Mouse (Mus musculus): Measurements from ENCODE around the gene Vrk2. TPM values are rescaled to one million over a fixed set of nuclear protein-coding genes. Genes with fewer than 3 reads are reported as not detected.

Gene Vrk2
- polyA plus RNA-seq, 1 experiment from 2014 or later: 23.8 TPM

GRCm38 (mm10) chr11:26601571-26602175 is 7.9 kb upstream of the Vrk2 start:
- Histone ChIP-seq H3K36me3 (ENCODE audit: control insufficient read depth, insufficient read depth, low read length) (no peaks in the 10 kb centered on the region), H3K4me1 (replicated peaks; ENCODE audit: control insufficient read depth, insufficient read depth, low read length) (no peaks in the 10 kb centered on the region), H3K27me3 (replicated peaks; ENCODE audit: control insufficient read depth, insufficient read depth, low read length) (no peaks in the 10 kb centered on the region), H3K9me3 (ENCODE audit: control insufficient read depth, low read length) (no peaks in the 10 kb centered on the region), H3K4me2 (no peak overlapping the region), H3K4me3 (ENCODE audit: low read depth, low read length) (no peak overlapping the region), H3K27ac (ENCODE audit: low read depth, low read length) (no peak overlapping the region), H3K9ac (ENCODE audit: low read depth, low read length) (no peak overlapping the region)
- ATAC-seq (replicated peaks; ENCODE audit: low FRiP score) (no peak), DNase-seq (ENCODE audit: low spot score) (no peak)
- WGBS: 69% methylated on average over 2 of the region's 2 CpGs

GRCm38 (mm10) chr11:26600692-26601091 is 6.9 kb upstream of the Vrk2 start:
- Histone ChIP-seq H3K4me3 (ENCODE audit: low read depth, low read length) (no peak overlapping the region), H3K27me3 (replicated peaks; ENCODE audit: control insufficient read depth, insufficient read depth, low read length) (no peaks in the 10 kb centered on the region), H3K4me2 (no peak overlapping the region), H3K27ac (ENCODE audit: low read depth, low read length) (no peak overlapping the region), H3K4me1 (replicated peaks; ENCODE audit: control insufficient read depth, insufficient read depth, low read length) (no peaks in the 10 kb centered on the region), H3K9ac (ENCODE audit: low read depth, low read length) (no peak overlapping the region), H3K36me3 (ENCODE audit: control insufficient read depth, insufficient read depth, low read length) (no peaks in the 10 kb centered on the region), H3K9me3 (ENCODE audit: control insufficient read depth, low read length) (no peaks in the 10 kb centered on the region)
- ATAC-seq (replicated peaks; ENCODE audit: low FRiP score): no peak
- 77% methylated on average over 4 of the region's 4 CpGs for WGBS
- DNase-seq (ENCODE audit: low spot score): no peak

- Histone ChIP-seq H3K27ac (ENCODE audit: low read depth, low read length) (no peak overlapping the region), H3K36me3 (ENCODE audit: control insufficient read depth, insufficient read depth, low read length) (no peaks in the 10 kb centered on the region), H3K9ac (ENCODE audit: low read depth, low read length) (no peak overlapping the region), H3K9me3 (ENCODE audit: control insufficient read depth, low read length) (no peaks in the 10 kb centered on the region), H3K4me1 (replicated peaks; ENCODE audit: control insufficient read depth, insufficient read depth, low read length) (peaks cover 3% of the 10 kb centered on the region; the same call in 1 of the 2 replicates), H3K4me3 (ENCODE audit: low read depth, low read length) (no peak overlapping the region), H3K27me3 (replicated peaks; ENCODE audit: control insufficient read depth, insufficient read depth, low read length) (no peaks in the 10 kb centered on the region), H3K4me2 (no peak overlapping the region)
- 61% methylated on average over 1 of the region's 1 CpGs for WGBS
- peak; percentile 72 for ATAC-seq (replicated peaks; ENCODE audit: low FRiP score)
- no peak for DNase-seq (ENCODE audit: low spot score)
Measured at GRCm38 (mm10) chr11:26598876-26599275, 5.1 kb upstream of the Vrk2 start.

GRCm38 (mm10) chr11:26597761-26598160 is 4.0 kb upstream of the Vrk2 start:
- Histone ChIP-seq H3K4me2 (no peak overlapping the region), H3K36me3 (ENCODE audit: control insufficient read depth, insufficient read depth, low read length) (no peaks in the 10 kb centered on the region), H3K4me1 (replicated peaks; ENCODE audit: control insufficient read depth, insufficient read depth, low read length) (peaks cover 3% of the 10 kb centered on the region; the same call in 1 of the 2 replicates), H3K27ac (ENCODE audit: low read depth, low read length) (no peak overlapping the region), H3K27me3 (replicated peaks; ENCODE audit: control insufficient read depth, insufficient read depth, low read length) (no peaks in the 10 kb centered on the region), H3K4me3 (ENCODE audit: low read depth, low read length) (no peak overlapping the region), H3K9me3 (ENCODE audit: control insufficient read depth, low read length) (no peaks in the 10 kb centered on the region), H3K9ac (ENCODE audit: low read depth, low read length) (no peak overlapping the region)
- DNase-seq (ENCODE audit: low spot score) (no peak), ATAC-seq (replicated peaks; ENCODE audit: low FRiP score) (no peak)
- 81% methylated on average over 6 of the region's 6 CpGs for WGBS

- H3K4me1 ChIP-seq (replicated peaks; ENCODE audit: control insufficient read depth, insufficient read depth, low read length): peaks cover 7% of the 10 kb centered on the region
Measured at GRCm38 (mm10) chr11:26597145-26597544, 3.3 kb upstream of the Vrk2 start.

GRCm38 (mm10) chr11:26596186-26596585 is 2.4 kb upstream of the Vrk2 start:
- H3K4me3 ChIP-seq (ENCODE audit: low read depth, low read length): no peak overlapping the region
- H3K27me3 ChIP-seq (replicated peaks; ENCODE audit: control insufficient read depth, insufficient read depth, low read length): no peaks in the 10 kb centered on the region
- no peak overlapping the region for H3K9ac ChIP-seq (ENCODE audit: low read depth, low read length)
- peaks cover 7% of the 10 kb centered on the region for H3K4me1 ChIP-seq (replicated peaks; ENCODE audit: control insufficient read depth, insufficient read depth, low read length)
- H3K9me3 ChIP-seq (ENCODE audit: control insufficient read depth, low read length): no peaks in the 10 kb centered on the region
- no peak overlapping the region for H3K27ac ChIP-seq (ENCODE audit: low read depth, low read length)
- DNase-seq (ENCODE audit: low spot score): no peak
- WGBS: 87% methylated on average over 1 of the region's 1 CpGs
- H3K36me3 ChIP-seq (ENCODE audit: control insufficient read depth, insufficient read depth, low read length): no peaks in the 10 kb centered on the region
- ATAC-seq (replicated peaks; ENCODE audit: low FRiP score): no peak
- no peak overlapping the region for H3K4me2 ChIP-seq

More at GRCm38 (mm10) chr11:26597145-26597544, 3.3 kb upstream of the Vrk2 start:
- WGBS: 48% methylated on average over 6 of the region's 6 CpGs
- H3K27me3 ChIP-seq (replicated peaks; ENCODE audit: control insufficient read depth, insufficient read depth, low read length): no peaks in the 10 kb centered on the region
- H3K4me2 ChIP-seq: no peak overlapping the region
- ATAC-seq (replicated peaks; ENCODE audit: low FRiP score): no peak
- H3K36me3 ChIP-seq (ENCODE audit: control insufficient read depth, insufficient read depth, low read length): no peaks in the 10 kb centered on the region
- H3K27ac ChIP-seq (ENCODE audit: low read depth, low read length): no peak overlapping the region
- no peak overlapping the region for H3K9ac ChIP-seq (ENCODE audit: low read depth, low read length)
- H3K9me3 ChIP-seq (ENCODE audit: control insufficient read depth, low read length): no peaks in the 10 kb centered on the region
- H3K4me3 ChIP-seq (ENCODE audit: low read depth, low read length): no peak overlapping the region
- DNase-seq (ENCODE audit: low spot score): no peak

- no peak overlapping the region for H3K27ac ChIP-seq (ENCODE audit: low read depth, low read length)
- H3K9ac ChIP-seq (ENCODE audit: low read depth, low read length): no peak overlapping the region
- 70% methylated on average over 1 of the region's 1 CpGs for WGBS
- H3K4me1 ChIP-seq (replicated peaks; ENCODE audit: control insufficient read depth, insufficient read depth, low read length): peaks cover 7% of the 10 kb centered on the region
- H3K9me3 ChIP-seq (ENCODE audit: control insufficient read depth, low read length): no peaks in the 10 kb centered on the region
- H3K36me3 ChIP-seq (ENCODE audit: control insufficient read depth, insufficient read depth, low read length): no peaks in the 10 kb centered on the region
- H3K27me3 ChIP-seq (replicated peaks; ENCODE audit: control insufficient read depth, insufficient read depth, low read length): no peaks in the 10 kb centered on the region
- no peak overlapping the region for H3K4me2 ChIP-seq
- no peak for ATAC-seq (replicated peaks; ENCODE audit: low FRiP score)
- H3K4me3 ChIP-seq (ENCODE audit: low read depth, low read length): no peak overlapping the region
- DNase-seq (ENCODE audit: low spot score): no peak
Measured at GRCm38 (mm10) chr11:26594487-26594886, 688 bp upstream of the Vrk2 start.

- no peaks in the 10 kb centered on the region for H3K27me3 ChIP-seq (replicated peaks; ENCODE audit: control insufficient read depth, insufficient read depth, low read length)
- 26% methylated on average over 6 of the region's 6 CpGs for WGBS
Measured at GRCm38 (mm10) chr11:26592395-26593053, 1.3 kb downstream of the Vrk2 start.

GRCm38 (mm10) chr11:26587184-26587524 is 6.6 kb downstream of the Vrk2 start:
- no peak overlapping the region for H3K4me3 ChIP-seq (ENCODE audit: low read depth, low read length)
- H3K36me3 ChIP-seq (ENCODE audit: control insufficient read depth, insufficient read depth, low read length): no peaks in the 10 kb centered on the region
- H3K4me1 ChIP-seq (replicated peaks; ENCODE audit: control insufficient read depth, insufficient read depth, low read length): no peaks in the 10 kb centered on the region
- DNase-seq (ENCODE audit: low spot score) (no peak), ATAC-seq (replicated peaks; ENCODE audit: low FRiP score) (no peak)
- no peak overlapping the region for H3K4me2 ChIP-seq
- no peaks in the 10 kb centered on the region for H3K27me3 ChIP-seq (replicated peaks; ENCODE audit: control insufficient read depth, insufficient read depth, low read length)
- H3K9me3 ChIP-seq (ENCODE audit: control insufficient read depth, low read length): no peaks in the 10 kb centered on the region
- H3K27ac ChIP-seq (ENCODE audit: low read depth, low read length): no peak overlapping the region
- 78% methylated on average over 1 of the region's 1 CpGs for WGBS
- no peak overlapping the region for H3K9ac ChIP-seq (ENCODE audit: low read depth, low read length)

More at GRCm38 (mm10) chr11:26592395-26593053, 1.3 kb downstream of the Vrk2 start:
- DNase-seq (ENCODE audit: low spot score) (no peak), ATAC-seq (replicated peaks; ENCODE audit: low FRiP score) (no peak)
- Histone ChIP-seq H3K4me2 (peak overlapping the region; percentile 72), H3K27ac (ENCODE audit: low read depth, low read length) (peak overlapping the region; percentile 35; the same call in 1 of the 2 replicates), H3K9ac (ENCODE audit: low read depth, low read length) (peak overlapping the region; percentile 65), H3K9me3 (ENCODE audit: control insufficient read depth, low read length) (no peaks in the 10 kb centered on the region), H3K36me3 (ENCODE audit: control insufficient read depth, insufficient read depth, low read length) (no peaks in the 10 kb centered on the region), H3K4me3 (ENCODE audit: low read depth, low read length) (peak overlapping the region; percentile 58), H3K4me1 (replicated peaks; ENCODE audit: control insufficient read depth, insufficient read depth, low read length) (peaks cover 7% of the 10 kb centered on the region)

Measured in liver, embryonic 11.5 days (tissue).